Mouse (Mus musculus): ENCODE data around the gene Myadml2. TPM values are rescaled to one million over a fixed set of nuclear protein-coding genes. Genes with fewer than 3 reads are reported as not detected.

Myadml2 gene
- total and polyA plus RNA-seq, 2 experiments from 2014 or later: 1.5 to 3.2 TPM

GRCm38 (mm10) chr11:120689365-120689764, 41.4 kb upstream of the Myadml2 start:
- ATAC-seq (no peak), DNase-seq (no peak)
- Histone ChIP-seq H3K4me1 (ENCODE audit: insufficient read depth) (no peaks in the 10 kb centered on the region), H3K9me3 (ENCODE audit: low read length) (no peaks in the 10 kb centered on the region), H3K27me3 (ENCODE audit: insufficient read depth, low read length) (no peaks in the 10 kb centered on the region), H3K36me3 (ENCODE audit: insufficient read depth) (peaks cover 47% of the 10 kb centered on the region), H3K4me2 (ENCODE audit: low read depth) (no peak overlapping the region), H3K27ac (ENCODE audit: low read depth, low read length) (no peak overlapping the region), H3K9ac (no peak overlapping the region), H3K4me3 (ENCODE audit: low read depth, low read length) (no peak overlapping the region)
- no peak for TF ChIP-seq CTCF (IDR thresholded peaks at IDR 0.05; ENCODE audit: low read depth)
- WGBS: 85% methylated on average over 3 of the region's 3 CpGs

GRCm38 (mm10) chr11:120686650-120687272, 38.8 kb upstream of the Myadml2 start:
- no peak overlapping the region for H3K27ac ChIP-seq (ENCODE audit: low read depth, low read length)
- H3K27me3 ChIP-seq (ENCODE audit: insufficient read depth, low read length): no peaks in the 10 kb centered on the region
- ATAC-seq (no peak), DNase-seq (no peak)
- no peaks in the 10 kb centered on the region for H3K9me3 ChIP-seq (ENCODE audit: low read length)
- no peak overlapping the region for H3K9ac ChIP-seq
- H3K4me3 ChIP-seq (ENCODE audit: low read depth, low read length): no peak overlapping the region
- no peak for TF ChIP-seq CTCF (IDR thresholded peaks at IDR 0.05; ENCODE audit: low read depth)
- no peaks in the 10 kb centered on the region for H3K4me1 ChIP-seq (ENCODE audit: insufficient read depth)
- H3K36me3 ChIP-seq (ENCODE audit: insufficient read depth): peaks cover 58% of the 10 kb centered on the region
- 79% methylated on average over 20 of the region's 20 CpGs for WGBS
- no peak overlapping the region for H3K4me2 ChIP-seq (ENCODE audit: low read depth)

- Histone ChIP-seq H3K27me3 (ENCODE audit: insufficient read depth, low read length) (no peaks in the 10 kb centered on the region), H3K9ac (no peak overlapping the region), H3K4me2 (ENCODE audit: low read depth) (no peak overlapping the region), H3K4me3 (ENCODE audit: low read depth, low read length) (no peak overlapping the region), H3K4me1 (ENCODE audit: insufficient read depth) (no peaks in the 10 kb centered on the region), H3K36me3 (ENCODE audit: insufficient read depth) (peaks cover 64% of the 10 kb centered on the region), H3K27ac (ENCODE audit: low read depth, low read length) (no peak overlapping the region), H3K9me3 (ENCODE audit: low read length) (no peaks in the 10 kb centered on the region)
- DNase-seq (no peak), ATAC-seq (no peak)
- 90% methylated on average over 2 of the region's 2 CpGs for WGBS
- TF ChIP-seq CTCF (IDR thresholded peaks at IDR 0.05; ENCODE audit: low read depth): no peak
Observed at GRCm38 (mm10) chr11:120684660-120685059, 36.7 kb upstream of the Myadml2 start.

GRCm38 (mm10) chr11:120684086-120684485, 36.1 kb upstream of the Myadml2 start:
- Histone ChIP-seq H3K27me3 (ENCODE audit: insufficient read depth, low read length) (no peaks in the 10 kb centered on the region), H3K36me3 (ENCODE audit: insufficient read depth) (peaks cover 64% of the 10 kb centered on the region), H3K9ac (no peak overlapping the region), H3K4me3 (ENCODE audit: low read depth, low read length) (no peak overlapping the region), H3K27ac (ENCODE audit: low read depth, low read length) (no peak overlapping the region), H3K4me1 (ENCODE audit: insufficient read depth) (no peaks in the 10 kb centered on the region), H3K9me3 (ENCODE audit: low read length) (no peaks in the 10 kb centered on the region), H3K4me2 (ENCODE audit: low read depth) (no peak overlapping the region)
- DNase-seq (no peak), ATAC-seq (no peak)
- TF ChIP-seq CTCF (IDR thresholded peaks at IDR 0.05; ENCODE audit: low read depth): no peak
- WGBS: 88% methylated on average over 2 of the region's 2 CpGs

GRCm38 (mm10) chr11:120683536-120683935, 35.6 kb upstream of the Myadml2 start:
- Histone ChIP-seq H3K9me3 (ENCODE audit: low read length) (no peaks in the 10 kb centered on the region), H3K36me3 (ENCODE audit: insufficient read depth) (peaks cover 66% of the 10 kb centered on the region), H3K9ac (no peak overlapping the region), H3K4me1 (ENCODE audit: insufficient read depth) (no peaks in the 10 kb centered on the region), H3K27me3 (ENCODE audit: insufficient read depth, low read length) (no peaks in the 10 kb centered on the region), H3K4me2 (ENCODE audit: low read depth) (no peak overlapping the region), H3K4me3 (ENCODE audit: low read depth, low read length) (no peak overlapping the region), H3K27ac (ENCODE audit: low read depth, low read length) (no peak overlapping the region)
- no peak for TF ChIP-seq CTCF (IDR thresholded peaks at IDR 0.05; ENCODE audit: low read depth)
- ATAC-seq (no peak), DNase-seq (no peak)
- 89% methylated on average over 3 of the region's 3 CpGs for WGBS

GRCm38 (mm10) chr11:120682683-120683082, 34.7 kb upstream of the Myadml2 start:
- no peak for DNase-seq
- no peak overlapping the region for H3K9ac ChIP-seq
- no peak for TF ChIP-seq CTCF (IDR thresholded peaks at IDR 0.05; ENCODE audit: low read depth)
- H3K4me2 ChIP-seq (ENCODE audit: low read depth): no peak overlapping the region
- no peak overlapping the region for H3K27ac ChIP-seq (ENCODE audit: low read depth, low read length)
- no peak for ATAC-seq
- H3K4me1 ChIP-seq (ENCODE audit: insufficient read depth): no peaks in the 10 kb centered on the region
- H3K4me3 ChIP-seq (ENCODE audit: low read depth, low read length): no peak overlapping the region
- no peaks in the 10 kb centered on the region for H3K9me3 ChIP-seq (ENCODE audit: low read length)
- peaks cover 70% of the 10 kb centered on the region for H3K36me3 ChIP-seq (ENCODE audit: insufficient read depth)
- WGBS: 93% methylated on average over 5 of the region's 5 CpGs
- no peaks in the 10 kb centered on the region for H3K27me3 ChIP-seq (ENCODE audit: insufficient read depth, low read length)

GRCm38 (mm10) chr11:120679909-120680308, 32.0 kb upstream of the Myadml2 start:
- 77% methylated on average over 3 of the region's 3 CpGs for WGBS
- peak; percentile 54 for TF ChIP-seq CTCF (IDR thresholded peaks at IDR 0.05; ENCODE audit: low read depth)
- no peak for ATAC-seq

More at GRCm38 (mm10) chr11:120679909-120680308, 32.0 kb upstream of the Myadml2 start:
- Histone ChIP-seq H3K9ac (no peak overlapping the region), H3K4me2 (ENCODE audit: low read depth) (no peak overlapping the region), H3K36me3 (ENCODE audit: insufficient read depth) (peaks cover 57% of the 10 kb centered on the region), H3K4me3 (ENCODE audit: low read depth, low read length) (no peak overlapping the region), H3K4me1 (ENCODE audit: insufficient read depth) (no peaks in the 10 kb centered on the region), H3K27me3 (ENCODE audit: insufficient read depth, low read length) (no peaks in the 10 kb centered on the region), H3K27ac (ENCODE audit: low read depth, low read length) (no peak overlapping the region), H3K9me3 (ENCODE audit: low read length) (no peaks in the 10 kb centered on the region)
- DNase-seq: no peak
